Comparison of ENCODE assay signal across 8 mouse cellular contexts in genomic region chr11:54437310-54437822, GRCm38 (mm10). TPM values are rescaled to one million over a fixed set of nuclear protein-coding genes. Genes with fewer than 3 reads are reported as not detected.
DNase-seq lines count a peak whose midpoint lies in the region; ATAC-seq lines count a peak whose summit lies in the region.

No protein-coding gene starts in this region.

- H3K4me3 ChIP-seq in lung, embryonic 15.5 days, result peak overlapping the region; percentile 97
- H3K4me3 ChIP-seq in embryonic facial prominence, embryonic 14.5 days (ENCODE audit: low read depth, low read length), result peak overlapping the region; percentile 97
- H3K4me3 ChIP-seq in limb, embryonic 11.5 days (ENCODE audit: low read depth, low read length), result peak overlapping the region; percentile 89
- H3K4me3 ChIP-seq in neural tube, embryonic 13.5 days, result peak overlapping the region; percentile 91

- H3K36me3 ChIP-seq in lung, embryonic 15.5 days, result no peaks in the 10 kb centered on the region
- H3K36me3 ChIP-seq in embryonic facial prominence, embryonic 14.5 days (ENCODE audit: control insufficient read depth, insufficient read depth, low read length), result no peaks in the 10 kb centered on the region
- no peaks in the 10 kb centered on the region for H3K36me3 ChIP-seq in limb, embryonic 11.5 days (ENCODE audit: control insufficient read depth, insufficient read depth, low read length)
- no peaks in the 10 kb centered on the region for H3K36me3 ChIP-seq in neural tube, embryonic 13.5 days

- peaks cover 20% of the 10 kb centered on the region for H3K4me1 ChIP-seq in lung, embryonic 15.5 days
- peaks cover 15% of the 10 kb centered on the region for H3K4me1 ChIP-seq in embryonic facial prominence, embryonic 14.5 days (ENCODE audit: control insufficient read depth, insufficient read depth, low read length)
- peaks cover 6% of the 10 kb centered on the region; the same call in 1 of the 2 replicates for H3K4me1 ChIP-seq in limb, embryonic 11.5 days (ENCODE audit: control insufficient read depth, insufficient read depth, low read length)
- peaks cover 33% of the 10 kb centered on the region for H3K4me1 ChIP-seq in neural tube, embryonic 13.5 days (replicated peaks)

- H3K27me3 ChIP-seq in lung, embryonic 15.5 days, result no peaks in the 10 kb centered on the region
- no peaks in the 10 kb centered on the region for H3K27me3 ChIP-seq in embryonic facial prominence, embryonic 14.5 days (replicated peaks; ENCODE audit: control insufficient read depth, insufficient read depth, low read length)
- H3K27me3 ChIP-seq in limb, embryonic 11.5 days (ENCODE audit: control insufficient read depth, insufficient read depth, low read length), result no peaks in the 10 kb centered on the region
- no peaks in the 10 kb centered on the region for H3K27me3 ChIP-seq in neural tube, embryonic 13.5 days

- peak overlapping the region; percentile 53 for H3K9ac ChIP-seq in lung, embryonic 15.5 days
- H3K9ac ChIP-seq in embryonic facial prominence, embryonic 14.5 days (ENCODE audit: low read depth, low read length), result peak overlapping the region; percentile 93
- peak overlapping the region; percentile 40; the same call in 1 of the 2 replicates for H3K9ac ChIP-seq in limb, embryonic 11.5 days (ENCODE audit: low read length)
- peak overlapping the region; percentile 69 for H3K9ac ChIP-seq in neural tube, embryonic 13.5 days

- DNase-seq in lung, postnatal 4 days, result no peak
- no peak for DNase-seq in embryonic facial prominence, embryonic 14.5 days (ENCODE audit: low spot score)
- DNase-seq in limb, embryonic 11.5 days (ENCODE audit: low spot score), result no peak
- DNase-seq in thymus, postnatal 10 days (ENCODE audit: low spot score in 2 of 2), result no peak
- no peak for DNase-seq in left cerebral cortex, postnatal 25 days (ENCODE audit: low spot score in 2 of 2)
- no peak for DNase-seq in right cerebral cortex, postnatal 25 days

- peak overlapping the region; percentile 63 for H3K4me2 ChIP-seq in lung, embryonic 15.5 days
- peak overlapping the region; percentile 52 for H3K4me2 ChIP-seq in embryonic facial prominence, embryonic 14.5 days (ENCODE audit: low read depth, low read length)
- H3K4me2 ChIP-seq in limb, embryonic 11.5 days (ENCODE audit: low read depth, severe bottlenecking), result peak overlapping the region; percentile 41
- peak overlapping the region; percentile 44 for H3K4me2 ChIP-seq in neural tube, embryonic 13.5 days

- H3K9me3 ChIP-seq in lung, embryonic 15.5 days, result no peaks in the 10 kb centered on the region
- no peaks in the 10 kb centered on the region for H3K9me3 ChIP-seq in embryonic facial prominence, embryonic 14.5 days (ENCODE audit: control insufficient read depth, low read length)
- H3K9me3 ChIP-seq in limb, embryonic 11.5 days (ENCODE audit: control insufficient read depth, low read length), result no peaks in the 10 kb centered on the region
- H3K9me3 ChIP-seq in neural tube, embryonic 13.5 days, result no peaks in the 10 kb centered on the region

- intact Hi-C loops in left cerebral cortex, postnatal 25 days (cut with DNase I), result no loop called here

- H3K27ac ChIP-seq in lung, embryonic 15.5 days, result peak overlapping the region; percentile 69
- peak overlapping the region; percentile 68; the same call in 1 of the 2 replicates for H3K27ac ChIP-seq in embryonic facial prominence, embryonic 14.5 days (replicated peaks; ENCODE audit: low read depth, low read length)
- no peak overlapping the region for H3K27ac ChIP-seq in limb, embryonic 11.5 days (replicated peaks; ENCODE audit: low read depth, low read length)
- H3K27ac ChIP-seq in neural tube, embryonic 13.5 days (replicated peaks), result peak overlapping the region; percentile 59; the same call in 1 of the 2 replicates

- ATAC-seq in lung, embryonic 15.5 days (ENCODE audit: borderline replicate concordance, extremely low read depth, low FRiP score, low TSS enrichment), result no peak
- ATAC-seq in embryonic facial prominence, embryonic 14.5 days (ENCODE audit: low read depth), result no peak
- ATAC-seq in limb, embryonic 11.5 days (ENCODE audit: insufficient number of reproducible peaks, low FRiP score, low TSS enrichment, low read depth), result no peak
- ATAC-seq in neural tube, embryonic 13.5 days (ENCODE audit: low read depth), result no peak

- 37% methylated on average over 8 of the region's 8 CpGs for WGBS in lung, embryonic 15.5 days
- 53% methylated on average over 8 of the region's 8 CpGs for WGBS in embryonic facial prominence, embryonic 14.5 days
- WGBS in limb, embryonic 11.5 days, result 66% methylated on average over 8 of the region's 8 CpGs
- 66% methylated on average over 8 of the region's 8 CpGs for WGBS in neural tube, embryonic 13.5 days

RNA-seq across cellular contexts. Expression of gene Fnip1, which starts 0.6 kb away (rescaled TPM):
- polyA plus RNA-seq in lung, embryonic 15.5 days (2015; fragmentation: Nextera tagmentation; extraction: Ambion mirVana), result 9.8 and 10.2 TPM in 2 replicates
- polyA plus RNA-seq in embryonic facial prominence, embryonic 14.5 days (2014; fragmentation: Nextera tagmentation; extraction: Ambion mirVana), result 14.7 and 14.8 TPM in 2 replicates
- polyA plus RNA-seq in limb, embryonic 11.5 days (2014; fragmentation: Nextera tagmentation; extraction: Ambion mirVana), result 12.1 and 13.6 TPM in 2 replicates
- polyA plus RNA-seq in neural tube, embryonic 13.5 days (2015; fragmentation: Nextera tagmentation; extraction: Ambion mirVana), result 9.6 and 10.4 TPM in 2 replicates
- 10 to 100 TPM; 37.3 to 40.5 TPM for total RNA-seq in left cerebral cortex, postnatal 25 days (2021)

Comparison
In these comparisons a context has a peak if more than half of its experiments do, and no peak if none do; other contexts are left out.
1. H3K9ac ChIP-seq: peak in every context shown above with its lines; median percentile 93 in embryonic facial prominence, embryonic 14.5 days; 69 in neural tube, embryonic 13.5 days; 53 in lung, embryonic 15.5 days; 40 in limb, embryonic 11.5 days.